Mouse (Mus musculus) CD4-positive, CD25-positive, alpha-beta regulatory T cell, adult 4 months (primary cell): ENCODE measurements around the gene Vmn1r100. TPM values are rescaled to one million over a fixed set of nuclear protein-coding genes. Genes with fewer than 3 reads are reported as not detected.
"Not testable (repeated sequence)": the region's sequence is repeated elsewhere in the genome, so short reads cannot be mapped to it uniquely, and the experiment has no call there.

Experiments
- ATAC-seq: one replicate; pipeline ENCODE4 v1.8.0; 2017
- polyA plus RNA-seq, 2 experiments: library from polyadenylated mRNA; unstranded; fragments of 100-300 nt; shearing (Covaris generic); gene quantifications; one replicate each; pipeline ENCODE4 v1.2.1; 2017

The Vmn1r100 gene
- polyA plus RNA-seq, result not detected

DNA sequence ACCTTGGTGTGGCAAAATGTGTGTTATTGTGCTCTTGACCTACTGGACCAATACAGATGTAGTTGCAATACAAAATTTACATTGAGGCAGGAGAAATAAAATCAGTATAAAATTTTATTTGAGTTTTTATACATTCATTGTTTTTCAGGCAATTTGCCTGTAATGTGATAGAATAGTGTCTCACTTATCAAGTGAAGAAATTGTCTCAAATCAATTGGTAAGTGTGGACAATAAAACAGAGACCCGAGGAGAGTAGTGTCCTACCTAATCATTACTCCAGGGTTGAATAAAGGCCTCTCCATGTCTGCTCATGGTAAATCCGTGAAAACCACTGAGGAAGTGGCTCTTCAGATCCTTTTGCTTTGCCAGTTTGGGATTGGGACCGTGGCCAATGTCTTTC lies at the start of gene Vmn1r100:
TSS of gene Vmn1r100 (plus strand) at position 301 of the 400 bp plus-strand sequence.
- not testable (repeated sequence) for ATAC-seq

- ATAC-seq, result not testable (repeated sequence)
Observed at GRCm38 (mm10) chr7:20375310-20375709, 42.4 kb upstream of the Vmn1r100 start, which contains the start of gene Gm5728. TSS of gene Gm5728 (minus strand) at chr7:20375410.

- ATAC-seq, result not testable (repeated sequence)
Observed at GRCm38 (mm10) chr7:20442493-20442892, 24.8 kb downstream of the Vmn1r100 start, which contains the start of gene Vmn1r101. TSS of gene Vmn1r101 (minus strand) at chr7:20442593.

Other genes with a start within 250 kb of the Vmn1r100 start
- not detected for gene Vmn1r94, start 249.6 kb upstream of the Vmn1r100 start, polyA plus RNA-seq
- gene Vmn1r95, start 224.2 kb upstream of the Vmn1r100 start, polyA plus RNA-seq, result not detected
- gene Gm6164, start 212.3 kb upstream of the Vmn1r100 start, polyA plus RNA-seq, result not detected
- gene Gm4498, start 184.1 kb upstream of the Vmn1r100 start, polyA plus RNA-seq, result not detected
- not detected for gene Gm5890, start 155.1 kb upstream of the Vmn1r100 start, polyA plus RNA-seq
- gene Gm4133, start 83.9 kb upstream of the Vmn1r100 start, polyA plus RNA-seq, result not detected
- gene Gm5728, start 42.5 kb upstream of the Vmn1r100 start, polyA plus RNA-seq, result not detected
- gene Vmn1r101, start 24.7 kb downstream of the Vmn1r100 start, polyA plus RNA-seq, result not detected
- not detected for gene Gm10670, start 57.0 kb downstream of the Vmn1r100 start, polyA plus RNA-seq
- not detected for gene Vmn1r103, start 92.6 kb downstream of the Vmn1r100 start, polyA plus RNA-seq
- not detected for gene Vmn1r104, start 115.9 kb downstream of the Vmn1r100 start, polyA plus RNA-seq
- gene Gm5726, start 127.8 kb downstream of the Vmn1r100 start, polyA plus RNA-seq, result not detected
- not detected for gene Gm4141, start 158.3 kb downstream of the Vmn1r100 start, polyA plus RNA-seq
- not detected for gene Gm4513, start 181.1 kb downstream of the Vmn1r100 start, polyA plus RNA-seq